Mouse (Mus musculus) embryonic facial prominence, embryonic 14.5 days (tissue): Measurements from ENCODE around the gene Ctnnal1. TPM values are rescaled to one million over a fixed set of nuclear protein-coding genes. Genes with fewer than 3 reads are reported as not detected.

Experiments used
- ATAC-seq: fragments of 200-750 bp; cut with Nextera tagmentation; 2 replicates; pipeline ENCODE4 v1.8.0; 2017; ENCODE audit warnings: low read depth, moderate number of reproducible peaks, moderate TSS enrichment
- DNase-seq: peaks from one replicate; pipeline ENCODE4 v3.0.0-alpha.2; 2015; ENCODE audit warnings: low spot score
- H3K27ac ChIP-seq: fragments of 300-500 bp; sonication (generic); replicated peaks from 2 replicates; pipeline ENCODE4 v1.5.1; 2014; ENCODE audit warnings: low read depth, mild to moderate bottlenecking, low read length, moderate library complexity
- H3K27me3 ChIP-seq: fragments of 300-500 bp; sonication (generic); replicated peaks from 2 replicates; pipeline ENCODE4 v1.6.1; 2014; ENCODE audit warnings: low read length; ENCODE audit not compliant: control insufficient read depth, insufficient read depth
- H3K36me3 ChIP-seq: fragments of 300-500 bp; sonication (generic); 2 replicates; pipeline ENCODE4 v1.6.1; 2014; ENCODE audit warnings: low read length, mixed read lengths; ENCODE audit not compliant: control insufficient read depth, insufficient read depth
- H3K4me1 ChIP-seq: fragments of 300-500 bp; sonication (generic); 2 replicates; pipeline ENCODE4 v1.6.1; 2014; ENCODE audit warnings: antibody characterized with exemption, low read length; ENCODE audit not compliant: control insufficient read depth, insufficient read depth
- H3K4me2 ChIP-seq: fragments of 300-500 bp; sonication (generic); 2 replicates; pipeline ENCODE4 v1.6.1; 2014; ENCODE audit warnings: low read depth, mild to moderate bottlenecking, low read length, moderate library complexity, mixed read lengths
- H3K4me3 ChIP-seq: fragments of 300-500 bp; sonication (generic); 2 replicates; pipeline ENCODE4 v1.5.1; 2014; ENCODE audit warnings: low read depth, mild to moderate bottlenecking, low read length
- H3K9ac ChIP-seq: fragments of 300-500 bp; sonication (generic); 2 replicates; pipeline ENCODE4 v1.6.1; 2014; ENCODE audit warnings: low read depth, mild to moderate bottlenecking, low read length, moderate library complexity, mixed read lengths
- H3K9me3 ChIP-seq: fragments of 300-500 bp; sonication (generic); 2 replicates; pipeline ENCODE4 v1.6.1; 2016; ENCODE audit warnings: low read length; ENCODE audit not compliant: control insufficient read depth
- WGBS: fragments of 180-500 bp; shearing (Covaris S2); extraction: QIAGEN DNeasy Blood & Tissue Kit; methylation state at CpG from one replicate; pipeline ENCODE4 v1.1.7; 2014; 5-methylcytosine and 5-hydroxymethylcytosine counted together
- polyA plus RNA-seq: library from polyadenylated mRNA; unstranded; fragments of >200 nt; fragmentation: Nextera tagmentation; extraction: Ambion mirVana; gene quantifications from 2 replicates; pipeline ENCODE4 v1.2.1, GENCODE M21; 2014

The Ctnnal1 gene
- polyA plus RNA-seq, 1 experiment from 2014 or later = 23.2 TPM

DNA sequence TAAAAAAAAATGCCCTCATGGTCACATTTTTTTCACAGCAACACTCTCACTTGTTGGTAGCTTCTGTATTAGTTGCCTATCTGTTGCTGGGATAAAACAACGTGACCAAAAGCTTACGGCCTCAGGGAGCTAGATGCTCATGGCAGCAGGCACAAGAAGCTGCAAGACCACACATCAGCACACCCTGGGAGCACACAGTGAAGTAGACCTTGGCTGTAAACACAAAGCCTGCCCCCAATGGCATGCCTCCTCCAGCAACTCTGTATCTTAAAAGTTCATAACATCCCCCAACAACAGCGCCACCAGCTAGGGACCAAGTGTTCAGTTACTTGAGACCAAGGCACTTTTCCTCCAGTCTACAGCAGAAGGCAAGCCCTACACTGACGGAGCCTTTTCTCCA is 55.9 kb downstream of the Ctnnal1 start:
- DNase-seq (no peak), ATAC-seq (no peak)
- Histone ChIP-seq H3K4me3 (no peak overlapping the region), H3K9ac (no peak overlapping the region), H3K27me3 (no peaks in the 10 kb centered on the region), H3K9me3 (no peaks in the 10 kb centered on the region), H3K4me2 (no peak overlapping the region), H3K27ac (no peak overlapping the region), H3K36me3 (peaks cover 56% of the 10 kb centered on the region), H3K4me1 (no peaks in the 10 kb centered on the region)
- WGBS = 71% methylated on average over 4 of the region's 4 CpGs

DNA sequence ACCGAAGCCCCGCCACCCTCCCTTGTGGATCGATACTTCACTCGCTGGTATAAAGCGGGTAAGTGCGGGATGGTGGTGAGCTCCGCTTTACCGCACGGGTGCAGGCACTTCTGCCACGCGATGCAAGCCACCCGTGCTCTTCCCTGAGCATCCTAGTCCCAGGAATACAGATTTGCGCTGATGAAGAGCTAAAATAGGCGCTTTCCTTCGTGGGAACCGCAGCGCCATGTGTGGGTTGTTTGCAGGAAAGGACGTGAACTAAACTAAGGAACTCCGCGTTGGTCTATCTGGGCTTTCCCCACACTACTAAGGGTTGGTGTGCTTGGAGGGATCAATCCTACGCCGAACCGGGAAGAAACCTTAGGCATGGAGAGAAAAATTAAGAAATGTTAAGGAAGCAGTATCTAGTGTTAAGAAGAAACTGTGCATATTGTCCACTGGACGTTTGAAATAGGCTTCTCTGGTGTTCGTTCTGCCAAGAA is 62.3 kb downstream of the Ctnnal1 start:
- ATAC-seq = 0 out of 2 replicates have a peak, but pooled peaks have one; percentile 10

GRCm38 (mm10) chr4:56801907-56802668 is 62.9 kb downstream of the Ctnnal1 start, which contains the start of the genes Elp1 and Fam206a:
Gene Elp1, minus strand, starts transcription at chr4:56802331.
Gene Fam206a, plus strand, starts transcription at chr4:56802345.
- Histone ChIP-seq H3K4me3 (peak within 1 kb of the TSS; percentile 68), H3K9ac (peak within 1 kb of the TSS; percentile 86), H3K4me1 (peaks cover 13% of the 10 kb centered on the region; the same call in 1 of the 2 replicates), H3K36me3 (peaks cover 58% of the 10 kb centered on the region), H3K9me3 (no peaks in the 10 kb centered on the region), H3K4me2 (peak within 1 kb of the TSS; percentile 58), H3K27me3 (no peaks in the 10 kb centered on the region), H3K27ac (peak within 1 kb of the TSS; percentile 84)
- WGBS = 0% methylated on average over 58 of the region's 72 CpGs
- ATAC-seq = peak; percentile 97
- peak; percentile 92 for DNase-seq

More for the DNA sequence above, 62.3 kb downstream of the Ctnnal1 start:
- H3K36me3 ChIP-seq = peaks cover 58% of the 10 kb centered on the region
- peak overlapping the region; percentile 68 for H3K4me3 ChIP-seq
- no peak for DNase-seq
- H3K27me3 ChIP-seq = no peaks in the 10 kb centered on the region
- peak overlapping the region; percentile 86 for H3K9ac ChIP-seq
- peak overlapping the region; percentile 58 for H3K4me2 ChIP-seq
- peak overlapping the region; percentile 84 for H3K27ac ChIP-seq
- peaks cover 13% of the 10 kb centered on the region; the same call in 1 of the 2 replicates for H3K4me1 ChIP-seq
- no peaks in the 10 kb centered on the region for H3K9me3 ChIP-seq
- WGBS = 3% methylated on average over 25 of the region's 25 CpGs

DNA sequence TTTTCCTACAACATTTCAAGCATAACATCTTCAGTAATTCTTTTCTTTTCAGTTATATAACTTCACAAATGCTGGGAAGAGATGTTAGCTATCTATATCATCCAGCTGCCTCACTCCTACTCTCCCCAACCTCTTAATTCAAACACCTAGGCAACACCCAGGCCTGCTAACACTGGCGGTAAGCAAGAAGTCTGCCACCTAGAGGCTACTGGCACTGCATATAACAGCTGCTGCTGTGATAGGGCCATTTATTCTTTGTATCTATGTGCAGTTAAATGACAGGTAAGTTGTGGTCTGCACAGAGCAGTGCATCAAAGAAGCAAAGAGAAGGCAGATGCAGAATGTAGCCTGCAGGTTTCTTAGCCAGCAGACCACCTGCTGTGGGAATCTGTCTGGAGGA is 73.6 kb downstream of the Ctnnal1 start:
- Histone ChIP-seq H3K36me3 (peaks cover 94% of the 10 kb centered on the region), H3K27ac (no peak overlapping the region), H3K9ac (no peak overlapping the region), H3K9me3 (no peaks in the 10 kb centered on the region), H3K4me3 (no peak overlapping the region), H3K4me1 (no peaks in the 10 kb centered on the region), H3K27me3 (no peaks in the 10 kb centered on the region), H3K4me2 (no peak overlapping the region)
- 52% methylated on average over 1 of the region's 1 CpGs for WGBS
- DNase-seq (no peak), ATAC-seq (peak; percentile 55; the same call in 1 of the 2 replicates)

DNA sequence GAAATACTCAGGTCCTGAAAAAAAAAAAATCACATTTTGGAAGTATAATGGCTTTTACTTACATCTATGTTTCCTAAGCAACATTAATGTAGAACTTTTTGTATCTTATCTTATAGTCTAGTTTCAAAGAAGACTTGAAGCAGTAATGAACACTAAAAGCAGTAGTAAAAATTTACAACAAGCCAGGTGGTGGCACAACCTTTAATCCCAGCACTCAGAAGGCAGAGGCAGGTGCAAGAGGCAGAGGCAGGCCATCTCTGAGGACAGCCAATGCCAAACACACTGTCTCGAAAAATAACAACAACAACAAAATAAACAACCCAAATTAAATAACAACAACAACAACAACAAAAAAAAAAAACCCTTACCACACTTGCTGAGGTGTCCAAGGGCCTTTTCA is 93.9 kb downstream of the Ctnnal1 start:
- Histone ChIP-seq H3K9me3 (no peaks in the 10 kb centered on the region), H3K4me1 (no peaks in the 10 kb centered on the region), H3K27me3 (no peaks in the 10 kb centered on the region), H3K4me2 (no peak overlapping the region), H3K27ac (no peak overlapping the region), H3K9ac (no peak overlapping the region), H3K36me3 (peaks cover 92% of the 10 kb centered on the region), H3K4me3 (no peak overlapping the region)
- no peak for ATAC-seq
- WGBS = 58% methylated on average over 1 of the region's 1 CpGs
- DNase-seq = no peak

GRCm38 (mm10) chr4:56768913-56769312 is 96.1 kb downstream of the Ctnnal1 start:
- Histone ChIP-seq H3K4me2 (no peak overlapping the region), H3K27me3 (no peaks in the 10 kb centered on the region), H3K36me3 (peaks cover 95% of the 10 kb centered on the region), H3K27ac (no peak overlapping the region), H3K4me1 (no peaks in the 10 kb centered on the region), H3K4me3 (no peak overlapping the region), H3K9ac (no peak overlapping the region), H3K9me3 (no peaks in the 10 kb centered on the region)
- DNase-seq (no peak), ATAC-seq (no peak)
- WGBS = 91% methylated on average over 7 of the region's 7 CpGs

DNA sequence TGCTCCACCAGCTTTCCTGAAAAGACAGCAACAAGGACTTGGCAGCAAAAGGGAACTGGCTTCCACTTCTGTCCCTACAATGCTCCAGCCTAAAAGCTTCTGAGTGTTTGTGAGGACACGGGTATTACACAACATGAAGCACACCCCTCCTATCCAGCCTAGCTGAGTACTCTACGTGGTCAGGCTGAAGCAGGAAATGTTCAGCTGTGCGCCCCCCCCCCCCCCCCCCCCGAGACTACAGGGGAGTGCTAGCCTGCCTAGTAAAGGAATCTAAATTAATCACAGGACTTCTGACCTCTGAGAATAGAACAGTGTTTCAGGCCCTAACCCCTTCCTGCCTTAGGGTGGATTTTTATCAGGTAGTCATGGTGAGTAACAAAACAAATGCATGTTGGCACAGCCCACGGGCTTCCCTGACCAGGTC is 97.1 kb downstream of the Ctnnal1 start:
- no peak for DNase-seq
- H3K9ac ChIP-seq = no peak overlapping the region
- no peak overlapping the region for H3K27ac ChIP-seq
- no peaks in the 10 kb centered on the region for H3K4me1 ChIP-seq
- no peak overlapping the region for H3K4me2 ChIP-seq
- H3K9me3 ChIP-seq = no peaks in the 10 kb centered on the region
- no peaks in the 10 kb centered on the region for H3K27me3 ChIP-seq
- no peak for ATAC-seq
- WGBS = 65% methylated on average over 5 of the region's 5 CpGs
- peaks cover 93% of the 10 kb centered on the region for H3K36me3 ChIP-seq
- no peak overlapping the region for H3K4me3 ChIP-seq
